Mouse (Mus musculus) brain, embryonic 18.5 days (tissue): ENCODE measurements around the gene Eef1akmt4.
"Not testable (repeated sequence)": the region's sequence is repeated elsewhere in the genome, so short reads cannot be mapped to it uniquely, and the experiment has no call there.

Source experiments
- DNase-seq: peaks from one replicate; pipeline ENCODE4 v3.0.0-alpha.2; 2012; ENCODE audit warnings: low read depth, low spot score

The Eef1akmt4 gene

DNA sequence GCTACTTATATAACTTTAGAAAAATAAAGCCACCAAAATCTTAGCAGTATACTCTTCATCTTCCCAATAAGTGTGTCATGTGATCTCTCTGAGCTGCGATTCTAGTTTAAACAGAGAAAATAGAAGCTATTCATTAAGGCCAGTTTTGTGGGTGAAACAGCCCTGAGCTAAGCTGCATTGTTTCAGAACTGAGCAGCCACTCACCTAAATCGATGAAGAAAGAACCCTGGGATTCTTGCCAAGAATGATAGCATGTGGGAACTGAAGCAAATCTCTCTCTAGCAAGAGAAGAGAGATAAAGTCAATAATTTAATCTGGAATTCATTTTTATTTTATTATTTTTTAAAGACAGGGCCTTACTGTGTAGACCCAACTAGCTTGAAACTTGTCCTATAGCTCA, 11.8 kb downstream of the Eef1akmt4 start:
- DNase-seq, result no peak

DNA sequence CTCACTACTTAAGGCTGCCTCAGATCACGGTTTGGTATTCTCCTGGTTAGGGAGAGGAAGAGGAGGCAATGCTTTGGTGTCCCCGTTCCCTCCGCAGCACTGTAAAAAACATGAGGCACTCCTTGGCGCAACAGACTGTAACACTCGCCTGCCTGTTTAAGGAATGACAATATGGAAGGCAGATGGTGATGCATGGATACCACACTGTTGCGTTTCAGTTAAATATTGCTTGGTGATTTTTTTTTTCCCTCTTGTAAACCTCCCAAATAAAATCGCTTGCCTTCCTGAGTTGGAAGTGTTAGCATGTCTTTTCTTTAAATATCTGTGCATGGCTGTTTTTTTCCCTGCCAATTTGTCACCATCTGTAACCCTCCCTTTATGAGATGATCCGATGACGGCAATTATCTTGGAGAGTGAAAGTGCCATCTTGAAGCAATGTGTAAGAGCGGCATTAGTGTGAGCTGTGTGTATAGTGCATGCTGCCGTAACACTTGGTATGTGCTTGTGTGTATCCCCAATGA, 17.5 kb downstream of the Eef1akmt4 start:
- DNase-seq, result peak; percentile 75

DNA sequence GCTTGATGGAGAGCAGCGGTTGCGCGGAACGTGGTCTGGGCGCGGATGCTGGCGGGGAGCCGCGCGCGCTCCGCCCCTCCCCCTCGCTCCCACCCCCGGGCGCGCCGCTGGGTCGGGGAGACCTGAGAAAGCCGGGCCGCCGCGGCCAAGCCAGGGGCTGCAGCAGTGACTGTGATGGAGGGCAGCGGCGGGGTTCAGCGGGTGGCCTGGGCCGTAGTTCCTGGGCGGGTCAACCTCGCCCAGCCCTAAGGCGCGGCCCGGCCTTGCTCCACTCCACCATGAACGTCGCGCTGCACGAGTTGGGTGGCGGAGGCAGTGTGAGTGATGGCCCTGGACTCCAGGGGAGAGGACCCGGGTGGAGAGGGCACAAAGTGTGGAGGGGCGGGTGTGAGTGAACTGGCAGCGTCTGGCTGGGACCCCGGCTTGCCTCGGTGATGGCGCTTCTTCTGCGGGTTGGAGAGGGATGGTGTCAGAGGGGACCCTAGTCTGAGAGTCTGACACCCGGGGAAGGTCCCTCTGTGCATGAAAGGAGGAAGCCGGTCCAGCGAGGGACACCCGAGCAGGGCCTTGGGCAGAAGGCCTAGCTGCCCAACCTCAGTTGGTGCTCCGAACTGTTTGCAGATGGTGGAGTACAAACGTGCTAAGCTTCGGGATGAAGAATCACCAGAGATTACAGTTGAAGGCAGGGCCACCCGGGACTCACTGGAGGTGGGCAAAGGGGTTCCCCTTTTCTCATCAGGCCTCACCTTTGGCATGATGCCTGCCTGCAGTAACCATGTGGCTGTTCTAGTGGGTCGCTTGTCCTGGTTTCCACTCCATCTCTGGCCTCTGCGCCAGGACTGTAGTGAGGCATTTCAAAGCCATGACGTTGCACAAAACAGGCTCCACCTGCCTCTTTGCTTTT, 18.6 kb downstream of the Eef1akmt4 start, which contains the start of gene Ece2:
Gene Ece2 (plus strand): TSS at position 98 of the 904 bp plus-strand sequence.
- DNase-seq, result no peak

DNA sequence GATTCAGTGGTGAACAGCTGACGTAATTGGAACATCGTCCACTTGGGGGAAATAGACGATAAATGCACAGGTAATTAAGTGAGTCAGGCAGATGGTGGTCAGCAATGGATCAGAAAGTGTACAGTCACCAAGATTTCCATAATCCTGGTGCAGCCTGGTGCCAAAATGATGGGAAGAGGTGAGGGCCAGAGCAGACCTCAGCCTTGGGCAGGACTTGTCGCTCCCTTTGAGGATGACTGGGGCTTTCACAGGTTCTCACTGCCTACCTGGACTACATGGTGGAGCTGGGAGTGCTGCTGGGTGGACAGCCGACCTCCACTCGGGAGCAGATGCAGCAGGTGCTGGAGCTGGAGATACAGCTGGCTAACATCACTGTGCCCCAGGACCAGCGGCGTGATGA, 26.0 kb downstream of the Eef1akmt4 start:
- no peak for DNase-seq

DNA sequence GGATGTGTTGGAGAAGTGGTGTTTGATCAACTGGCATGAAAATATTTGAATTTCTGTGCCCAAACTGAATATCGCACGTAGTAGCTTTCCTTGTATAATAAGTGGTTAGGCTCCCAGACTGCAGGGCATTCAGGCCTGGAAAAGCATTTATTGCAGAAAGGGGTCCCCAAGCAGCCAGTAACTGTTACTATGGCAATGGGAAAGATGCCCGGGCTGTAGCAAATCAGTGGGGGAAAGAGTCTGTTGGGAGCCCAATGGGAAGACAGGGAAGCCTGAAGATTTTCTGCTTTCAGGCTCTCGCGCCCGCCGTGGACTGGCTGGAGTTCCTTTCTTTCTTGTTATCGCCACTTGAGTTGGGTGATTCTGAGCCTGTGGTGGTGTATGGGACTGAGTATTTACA, 27.0 kb downstream of the Eef1akmt4 start:
- no peak for DNase-seq

DNA sequence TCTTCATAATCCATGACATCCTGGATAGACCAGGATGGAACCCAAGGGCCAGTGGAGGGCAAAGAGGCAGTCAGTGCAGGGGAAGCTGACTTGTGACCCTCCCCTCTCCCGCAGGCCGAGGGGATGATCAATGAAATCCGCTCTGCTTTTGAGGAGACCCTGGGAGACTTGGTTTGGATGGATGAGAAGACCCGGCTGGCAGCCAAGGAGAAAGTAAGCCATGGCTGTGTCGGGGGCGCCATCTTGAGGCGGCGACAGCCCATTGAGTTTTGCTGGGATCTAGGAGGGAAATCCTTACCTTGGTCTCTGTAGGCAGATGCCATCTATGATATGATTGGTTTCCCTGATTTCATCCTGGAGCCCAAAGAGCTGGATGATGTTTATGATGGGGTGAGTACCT, 30.8 kb downstream of the Eef1akmt4 start:
- DNase-seq, result no peak

DNA sequence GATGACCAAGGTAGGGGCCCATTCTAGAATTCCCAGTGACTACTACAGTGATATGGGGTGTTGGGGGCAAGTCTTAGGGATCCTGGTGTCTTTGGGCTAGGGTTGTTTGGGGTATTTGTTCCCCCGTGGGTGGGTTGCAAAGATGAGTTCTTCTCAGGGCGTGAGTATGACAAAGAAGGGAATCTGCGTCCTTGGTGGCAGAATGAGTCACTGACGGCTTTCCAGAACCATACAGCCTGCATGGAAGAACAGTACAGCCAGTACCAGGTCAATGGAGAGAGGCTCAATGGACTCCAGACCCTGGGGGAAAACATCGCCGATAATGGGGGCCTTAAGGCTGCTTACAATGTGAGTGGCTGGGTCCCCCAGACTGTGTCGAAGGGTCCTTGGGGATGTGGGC, 32.5 kb downstream of the Eef1akmt4 start:
- DNase-seq, result no peak

DNA sequence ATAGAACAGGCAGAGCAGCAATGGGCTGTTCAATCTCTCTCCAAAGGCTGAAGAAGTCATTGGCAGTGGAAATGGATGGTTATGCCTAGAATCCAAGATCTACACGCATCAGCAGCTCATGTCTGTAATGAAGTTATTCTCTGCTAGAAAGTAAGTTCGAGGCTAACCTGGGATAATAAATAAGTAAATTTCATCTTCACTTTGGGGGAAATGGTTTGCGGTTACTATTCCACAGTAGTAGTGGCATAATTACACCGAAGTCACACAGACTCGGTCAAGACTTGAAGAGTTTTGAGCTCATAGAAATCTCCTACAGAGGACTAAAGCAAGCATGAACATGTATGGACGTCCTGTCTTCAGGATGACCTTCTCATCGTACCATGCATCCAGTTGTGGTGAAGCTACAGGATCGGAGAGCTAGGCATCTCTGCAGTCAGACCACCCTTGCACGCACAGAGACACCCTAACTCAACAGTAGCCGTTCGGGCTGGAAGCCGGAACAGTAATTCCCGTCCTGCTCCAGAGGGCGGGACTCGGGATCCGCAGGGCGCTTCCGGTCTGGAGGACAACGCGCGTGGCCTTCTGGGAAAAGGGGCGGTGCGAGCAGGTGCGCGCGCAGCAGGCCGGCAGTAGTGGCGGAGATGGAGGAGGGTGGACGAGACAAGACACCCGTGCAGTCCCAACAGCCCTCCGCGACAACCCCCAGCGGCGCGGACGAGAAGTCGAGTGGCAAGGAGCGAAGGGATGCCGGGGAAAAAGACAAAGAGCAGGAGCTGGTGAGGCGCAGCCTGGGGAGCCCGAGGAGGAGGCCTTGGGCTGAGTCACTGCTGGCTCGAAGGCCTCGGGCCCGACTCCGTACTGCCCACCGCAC, 39.9 kb downstream of the Eef1akmt4 start, which contains the start of gene Psmd2:
Gene Psmd2 (plus strand): TSS at position 577 of the 871 bp plus-strand sequence.
- DNase-seq, result peak; percentile 87

DNA sequence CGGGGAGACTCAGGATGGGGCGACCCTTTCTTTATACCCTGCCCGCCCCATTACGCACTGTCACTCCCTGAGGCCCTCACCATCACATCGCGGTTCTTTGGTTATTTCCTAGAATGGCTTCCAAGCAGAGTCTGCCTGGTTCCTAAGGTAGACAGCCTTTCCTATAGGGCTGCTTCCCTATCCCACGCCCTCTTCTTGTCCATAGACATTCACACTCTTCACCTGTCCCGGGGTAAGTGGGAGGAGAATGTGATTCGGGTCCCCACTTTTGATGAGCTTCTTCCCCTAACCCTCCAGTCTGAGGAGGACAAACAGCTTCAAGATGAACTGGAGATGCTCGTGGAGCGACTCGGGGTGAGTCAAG, 40.5 kb downstream of the Eef1akmt4 start:
- no peak for DNase-seq

DNA sequence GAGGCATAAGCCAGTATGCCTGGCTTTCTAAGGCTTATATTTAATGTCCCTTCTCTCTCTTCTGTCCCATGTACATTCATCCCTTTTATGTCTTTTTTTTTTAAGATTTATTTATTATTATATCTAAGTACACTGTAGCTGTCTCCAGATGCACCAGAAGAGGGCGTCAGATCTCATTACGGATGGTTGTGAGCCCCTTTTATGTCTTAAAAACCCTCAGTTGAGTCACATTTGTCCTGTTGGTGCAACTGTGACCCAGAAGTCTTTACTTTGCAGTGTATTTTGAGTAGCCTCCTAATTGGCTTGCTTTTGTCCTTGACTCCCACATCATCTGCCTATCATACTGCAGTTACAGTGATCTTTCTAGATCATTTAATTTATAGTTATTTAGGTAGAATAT, 41.9 kb downstream of the Eef1akmt4 start:
- no peak for DNase-seq

DNA sequence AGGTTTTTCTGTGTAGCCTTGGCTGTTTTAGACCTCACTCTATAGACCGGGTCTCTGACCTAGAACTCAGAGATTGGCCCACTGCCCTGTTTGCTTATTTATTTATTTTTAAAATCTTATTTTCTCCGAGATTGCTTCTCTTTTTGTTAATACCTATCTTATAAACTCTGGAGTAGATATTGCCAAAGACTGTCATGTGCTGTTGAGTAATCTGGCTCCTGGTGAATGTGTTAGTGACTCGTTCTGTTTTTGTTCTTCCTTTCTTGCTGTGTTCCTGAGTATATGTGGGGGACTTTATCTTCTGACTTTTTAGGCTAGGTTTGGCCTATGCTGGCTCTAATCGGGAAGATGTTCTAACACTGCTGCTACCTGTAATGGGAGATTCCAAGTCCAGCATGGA, 46.3 kb downstream of the Eef1akmt4 start:
- DNase-seq, result no peak

DNA sequence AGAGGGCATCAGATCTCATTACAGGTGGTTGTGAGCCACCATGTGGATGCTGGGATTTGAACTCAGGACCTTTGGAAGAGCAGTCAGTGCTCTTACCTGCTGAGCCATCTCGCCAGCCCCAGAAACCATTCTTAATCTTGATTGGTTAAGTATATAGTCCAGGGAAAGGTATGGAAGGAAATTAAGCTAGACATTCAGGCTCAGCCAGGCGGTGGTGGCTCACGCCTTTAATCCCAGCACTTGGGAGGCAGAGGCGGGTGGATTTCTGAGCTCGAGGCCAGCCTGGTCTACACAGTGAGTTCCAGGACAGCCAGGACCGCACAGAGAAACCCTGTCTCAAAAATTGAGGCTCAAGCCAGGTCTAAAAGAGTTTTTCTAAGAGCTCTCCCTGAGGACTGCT, 56.6 kb downstream of the Eef1akmt4 start, which contains the start of gene Eif4g1:
Gene Eif4g1 (plus strand): TSS at position 301 of the 400 bp plus-strand sequence.
- not testable (repeated sequence) for DNase-seq
